Mouse (Mus musculus) gastrocnemius, postnatal 36 days (tissue): ENCODE measurements around the gene Nova2. TPM values are rescaled to one million over a fixed set of nuclear protein-coding genes. Genes with fewer than 3 reads are reported as not detected.

Experiments
- DNase-seq, 2 experiments: peaks; one replicate each; pipeline ENCODE4 v3.0.0; 2022
- intact Hi-C: fragments of 180-260 bp; cut with DNase I; formaldehyde crosslinking; loops from one replicate; pipeline ENCODE4 v1.15.1; 2025
- total RNA-seq, 2 experiments: library from RNA; stranded (reverse); gene quantifications; 2 replicates each; pipeline ENCODE4 v1.2.3; 2021

Nova2 gene
- total RNA-seq, 2 experiments from 2014 or later = 1.7 to 1.8 TPM

- peak in 1 of 2 experiments; percentile 16 for DNase-seq
- intact Hi-C loops = loop anchor here (5.0 kb wide), 1 partner anchor 112 kb away; no protein-coding TSS in a partner anchor
Measured at GRCm38 (mm10) chr7:19004631-19005079, 79.0 kb downstream of the Nova2 start.

DNA sequence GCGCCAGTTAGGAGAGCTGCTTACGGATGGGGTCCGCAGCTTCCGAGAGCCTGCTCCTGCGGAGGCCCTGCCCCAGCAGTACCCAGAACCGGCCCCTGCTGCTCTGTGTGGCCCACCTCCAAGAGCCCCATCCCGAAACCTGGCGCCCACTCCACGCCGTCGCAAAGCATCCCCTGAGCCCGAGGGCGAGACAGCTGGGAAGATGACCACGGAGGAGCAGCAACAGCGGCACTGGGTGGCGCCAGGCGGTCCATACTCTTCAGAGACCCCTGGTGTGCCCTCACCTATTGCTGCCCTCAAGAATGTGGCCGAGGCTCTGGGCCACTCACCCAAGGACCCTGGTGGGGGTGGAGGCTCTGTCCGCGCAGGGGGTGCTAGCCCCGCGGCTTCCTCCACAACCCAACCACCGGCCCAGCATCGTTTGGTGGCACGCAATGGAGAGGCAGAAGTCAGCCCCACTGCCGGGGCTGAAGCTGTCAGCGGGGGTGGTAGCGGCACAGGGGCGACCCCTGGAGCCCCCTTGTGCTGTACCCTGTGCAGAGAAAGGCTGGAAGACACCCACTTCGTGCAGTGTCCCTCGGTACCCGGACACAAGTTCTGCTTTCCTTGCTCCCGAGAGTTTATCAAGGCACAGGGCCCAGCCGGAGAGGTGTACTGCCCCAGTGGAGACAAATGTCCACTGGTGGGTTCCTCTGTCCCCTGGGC, 79.9 kb downstream of the Nova2 start:
- DNase-seq = peak in 1 of 2 experiments; percentile 13
- intact Hi-C loops = loop anchor here (5.0 kb wide), 1 partner anchor 113 kb away; no protein-coding TSS in a partner anchor

DNA sequence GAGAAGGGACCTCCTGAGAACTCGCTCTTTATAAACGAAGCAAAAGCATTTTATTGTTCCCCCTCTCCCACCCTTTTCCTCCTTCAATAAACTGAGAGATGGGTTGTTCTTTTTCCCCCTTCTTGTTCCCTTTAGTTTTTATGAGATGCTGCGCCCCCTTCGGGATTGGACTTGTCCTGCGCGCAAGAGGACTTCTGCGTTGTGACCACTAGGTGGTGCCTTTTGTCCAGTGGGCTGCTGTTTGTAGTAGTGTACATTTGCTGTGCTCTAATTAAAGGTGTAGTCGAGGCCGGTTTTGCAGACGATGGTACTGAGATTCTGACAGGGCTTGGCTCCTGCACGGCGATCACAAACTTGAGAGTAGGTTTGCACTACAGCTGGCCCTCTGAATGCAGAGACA, 80.8 kb downstream of the Nova2 start:
- DNase-seq = peak; percentile 69 to 75
- intact Hi-C loops = loop anchor here (5.0 kb wide), 1 partner anchor 114 kb away; no protein-coding TSS in a partner anchor

DNA sequence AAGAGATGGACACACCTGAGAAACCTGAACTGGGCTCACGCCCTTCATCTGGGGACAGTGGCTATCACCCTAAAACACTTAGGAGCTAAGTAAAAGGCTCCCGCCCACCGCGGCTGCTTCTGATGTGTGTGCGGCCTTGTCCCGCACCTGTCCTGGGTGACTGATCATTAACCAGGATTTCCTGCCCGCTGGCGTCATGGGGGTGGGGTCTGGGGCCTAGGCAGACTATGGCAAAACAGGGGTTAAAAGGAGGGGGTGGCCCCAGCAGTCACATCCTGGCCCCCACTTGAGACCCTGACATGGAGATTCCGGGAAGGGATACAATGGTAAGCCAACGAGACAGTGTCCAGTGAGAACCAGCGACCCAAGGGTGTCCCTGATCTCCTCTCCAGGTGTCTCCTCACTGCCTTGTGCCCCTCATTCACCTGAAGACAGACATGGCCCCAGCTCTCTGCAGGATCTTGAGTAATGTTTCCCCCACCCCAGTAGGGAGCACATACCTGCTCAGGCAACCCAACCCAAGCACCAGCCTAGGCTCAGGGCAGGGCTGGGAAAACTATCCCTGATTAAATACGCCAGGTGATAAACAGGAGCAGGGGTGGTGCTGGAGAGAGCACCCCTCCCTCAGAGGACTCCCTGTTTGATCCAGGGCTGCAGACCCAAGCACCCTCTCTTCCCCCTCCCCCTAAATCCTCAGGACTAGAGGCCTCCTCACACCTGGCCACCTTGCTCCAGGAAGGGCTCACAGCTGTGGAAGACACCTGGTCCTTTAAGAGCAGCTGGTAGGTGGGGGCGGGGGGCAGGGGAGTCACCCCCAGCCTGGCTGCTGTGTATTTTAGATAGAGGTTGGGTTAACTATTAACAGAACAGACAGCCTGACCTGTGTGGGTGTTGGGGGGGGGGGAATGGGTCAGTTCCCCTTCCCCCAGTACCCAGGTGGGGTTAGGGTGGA, 81.6 kb downstream of the Nova2 start:
- DNase-seq = no peak
- intact Hi-C loops = loop anchor here (5.0 kb wide), 1 partner anchor 115 kb away; no protein-coding TSS in a partner anchor

GRCm38 (mm10) chr7:19010581-19010980, 84.9 kb downstream of the Nova2 start:
- DNase-seq = no peak
- intact Hi-C loops = no loop called here

GRCm38 (mm10) chr7:19012025-19012621, 86.4 kb downstream of the Nova2 start:
- intact Hi-C loops = no loop called here
- DNase-seq = peak; percentile 14 to 37

- no peak for DNase-seq
- intact Hi-C loops = no loop called here
Measured at GRCm38 (mm10) chr7:19012882-19013281, 87.2 kb downstream of the Nova2 start.

GRCm38 (mm10) chr7:19014452-19014851, 88.8 kb downstream of the Nova2 start:
- intact Hi-C loops = no loop called here
- DNase-seq = no peak

Other genes starting within 250 kb of the Nova2 start
- not detected for gene Psg20, start 239.7 kb upstream of the Nova2 start, total RNA-seq
- gene Psg22, start 207.8 kb upstream of the Nova2 start, total RNA-seq = not detected
- gene Psg19, start 127.4 kb upstream of the Nova2 start, total RNA-seq = not detected
- gene Psg17, start 104.3 kb upstream of the Nova2 start, total RNA-seq = not detected
- 1 to 10 TPM; 1.8 to 2.1 TPM for gene Mill2, start 85.9 kb upstream of the Nova2 start, total RNA-seq
- gene Pglyrp1, start 54.6 kb upstream of the Nova2 start, total RNA-seq = 1 to 10 TPM in 1 of 2 experiments, under 1 TPM in 1; 0.99 to 1.3 TPM
- 1 to 10 TPM; 5.2 to 6.1 TPM for gene Ccdc61, start 15.5 kb upstream of the Nova2 start, total RNA-seq
- gene Nanos2, start 61.5 kb downstream of the Nova2 start, total RNA-seq = not detected
- gene Mypop, start 65.4 kb downstream of the Nova2 start, total RNA-seq = 1 to 10 TPM; 4.7 to 6.4 TPM
- 10 to 100 TPM; 13.8 to 15.1 TPM for gene Irf2bp1, start 78.2 kb downstream of the Nova2 start, total RNA-seq
- not detected for gene Foxa3, start 97.7 kb downstream of the Nova2 start, total RNA-seq
- 10 to 100 TPM; 61.8 to 65.7 TPM for gene Sympk, start 98.5 kb downstream of the Nova2 start, total RNA-seq
- not detected for gene Rsph6a, start 128.8 kb downstream of the Nova2 start, total RNA-seq
- gene Dmwd, start 150.3 kb downstream of the Nova2 start, total RNA-seq = 10 to 100 TPM; 21.6 to 26.1 TPM
- gene Dmpk, start 158.0 kb downstream of the Nova2 start, total RNA-seq = 100 to 1,000 TPM; 272 to 309 TPM
- 1 to 10 TPM; 1.2 to 1.5 TPM for gene Six5, start 168.7 kb downstream of the Nova2 start, total RNA-seq
- gene Gm4969, start 192.5 kb downstream of the Nova2 start, total RNA-seq = not detected
- gene Fbxo46, start 194.0 kb downstream of the Nova2 start, total RNA-seq = 1 to 10 TPM; 2.0 to 2.8 TPM
- gene Qpctl, start 223.4 kb downstream of the Nova2 start, total RNA-seq = 1 to 10 TPM; 1.5 to 2.0 TPM
- gene Snrpd2, start 223.8 kb downstream of the Nova2 start, total RNA-seq = 10 to 100 TPM; 47.3 to 49.9 TPM
- not detected for gene Gipr, start 240.2 kb downstream of the Nova2 start, total RNA-seq